Mouse (Mus musculus): ENCODE data around the gene Sdr39u1. TPM values are rescaled to one million over a fixed set of nuclear protein-coding genes. Genes with fewer than 3 reads are reported as not detected.

Sdr39u1 gene
- 16.7 TPM for polyA plus RNA-seq (2014; fragmentation: Illumina TruSeq; extraction: RNeasy Lipid Tissue Mini Kit (QIAGEN cat#74804); ENCODE audit: low read depth, low replicate concordance)

DNA sequence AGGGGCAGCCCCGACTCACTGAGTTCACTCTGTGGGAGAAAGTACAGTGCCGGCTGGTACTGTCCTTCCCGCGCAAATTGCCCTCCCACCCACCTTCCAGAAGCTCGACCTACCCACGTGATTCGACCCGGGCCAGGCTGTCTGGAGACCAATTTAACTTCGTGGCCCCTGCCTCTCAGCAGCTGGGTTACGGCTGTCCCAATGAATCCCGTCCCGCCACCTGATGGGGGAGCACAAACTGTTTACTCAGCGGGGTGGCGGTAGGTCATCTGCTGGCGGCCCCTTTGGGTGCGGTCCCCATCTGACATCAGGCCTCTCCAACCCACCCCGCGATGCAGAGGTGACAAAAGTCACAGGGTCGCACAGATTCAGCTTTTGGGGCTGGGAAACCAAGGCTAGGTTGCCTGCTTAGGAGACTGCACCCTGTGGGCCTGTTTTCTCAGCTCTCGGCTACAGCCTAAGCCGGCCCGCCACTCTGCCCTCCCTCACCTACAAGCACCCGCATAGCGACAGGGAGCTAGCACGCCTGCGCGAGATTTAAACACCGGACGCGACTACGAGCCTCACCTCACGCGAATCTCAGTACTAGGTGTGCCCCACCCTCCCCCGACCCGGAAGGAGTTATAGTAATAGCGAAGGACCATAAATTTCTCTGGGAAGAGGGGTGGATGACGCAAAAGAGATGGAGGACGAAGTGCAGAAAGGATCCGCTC lies at the start of gene Sdr39u1:
Gene Sdr39u1 (minus strand): TSS at position 593 of the 713 bp plus-strand sequence.

GRCm38 (mm10) chr14:55944575-55944974 lies 44.5 kb upstream of the Sdr39u1 start, which contains the start of gene Cma1:
Gene Cma1, minus strand, starts transcription at chr14:55944675.

GRCm38 (mm10) chr14:55884713-55885113 lies 15.4 kb downstream of the Sdr39u1 start, which contains the start of gene Khnyn:
Gene Khnyn, plus strand, starts transcription at chr14:55884947.

GRCm38 (mm10) chr14:55884166-55884565 lies 15.9 kb downstream of the Sdr39u1 start, which contains the start of gene Cbln3:
Gene Cbln3, minus strand, starts transcription at chr14:55884392.

GRCm38 (mm10) chr14:55853621-55854285 lies 46.3 kb downstream of the Sdr39u1 start, which contains the start of gene Nynrin:
Gene Nynrin, plus strand, starts transcription at chr14:55854010.

Other genes with a start within 250 kb of the Sdr39u1 start
- gene Mdp1, start 239.8 kb downstream of the Sdr39u1 start, polyA plus RNA-seq (2014; fragmentation: Illumina TruSeq; extraction: RNeasy Lipid Tissue Mini Kit (QIAGEN cat#74804); ENCODE audit: low read depth, low replicate concordance): 32.2 TPM
- gene Gmpr2, start 228.4 kb downstream of the Sdr39u1 start, polyA plus RNA-seq (2014; fragmentation: Illumina TruSeq; extraction: RNeasy Lipid Tissue Mini Kit (QIAGEN cat#74804); ENCODE audit: low read depth, low replicate concordance): 44.1 TPM
- 81.5 TPM for gene Nedd8, start 228.2 kb downstream of the Sdr39u1 start, polyA plus RNA-seq (2014; fragmentation: Illumina TruSeq; extraction: RNeasy Lipid Tissue Mini Kit (QIAGEN cat#74804); ENCODE audit: low read depth, low replicate concordance)
- gene Tinf2, start 218.5 kb downstream of the Sdr39u1 start, polyA plus RNA-seq (2014; fragmentation: Illumina TruSeq; extraction: RNeasy Lipid Tissue Mini Kit (QIAGEN cat#74804); ENCODE audit: low read depth, low replicate concordance): 10.6 TPM
- gene Tgm1, start 186.4 kb downstream of the Sdr39u1 start, polyA plus RNA-seq (2014; fragmentation: Illumina TruSeq; extraction: RNeasy Lipid Tissue Mini Kit (QIAGEN cat#74804); ENCODE audit: low read depth, low replicate concordance): not detected
- 0.47 TPM for gene Rabggta, start 178.0 kb downstream of the Sdr39u1 start, polyA plus RNA-seq (2014; fragmentation: Illumina TruSeq; extraction: RNeasy Lipid Tissue Mini Kit (QIAGEN cat#74804); ENCODE audit: low read depth, low replicate concordance)
- 15.6 TPM for gene Dhrs1, start 154.6 kb downstream of the Sdr39u1 start, polyA plus RNA-seq (2014; fragmentation: Illumina TruSeq; extraction: RNeasy Lipid Tissue Mini Kit (QIAGEN cat#74804); ENCODE audit: low read depth, low replicate concordance)
- 6.7 TPM for gene Nop9, start 154.6 kb downstream of the Sdr39u1 start, polyA plus RNA-seq (2014; fragmentation: Illumina TruSeq; extraction: RNeasy Lipid Tissue Mini Kit (QIAGEN cat#74804); ENCODE audit: low read depth, low replicate concordance)
- not detected for gene Cideb, start 141.8 kb downstream of the Sdr39u1 start, polyA plus RNA-seq (2014; fragmentation: Illumina TruSeq; extraction: RNeasy Lipid Tissue Mini Kit (QIAGEN cat#74804); ENCODE audit: low read depth, low replicate concordance)
- gene Ltb4r2, start 138.9 kb downstream of the Sdr39u1 start, polyA plus RNA-seq (2014; fragmentation: Illumina TruSeq; extraction: RNeasy Lipid Tissue Mini Kit (QIAGEN cat#74804); ENCODE audit: low read depth, low replicate concordance): not detected
- 0.41 TPM for gene Ltb4r1, start 134.3 kb downstream of the Sdr39u1 start, polyA plus RNA-seq (2014; fragmentation: Illumina TruSeq; extraction: RNeasy Lipid Tissue Mini Kit (QIAGEN cat#74804); ENCODE audit: low read depth, low replicate concordance)
- 1.1 TPM for gene Adcy4, start 116.2 kb downstream of the Sdr39u1 start, polyA plus RNA-seq (2014; fragmentation: Illumina TruSeq; extraction: RNeasy Lipid Tissue Mini Kit (QIAGEN cat#74804); ENCODE audit: low read depth, low replicate concordance)
- not detected for gene Ripk3, start 111.4 kb downstream of the Sdr39u1 start, polyA plus RNA-seq (2014; fragmentation: Illumina TruSeq; extraction: RNeasy Lipid Tissue Mini Kit (QIAGEN cat#74804); ENCODE audit: low read depth, low replicate concordance)
- gene Nfatc4, start 77.1 kb downstream of the Sdr39u1 start, polyA plus RNA-seq (2014; fragmentation: Illumina TruSeq; extraction: RNeasy Lipid Tissue Mini Kit (QIAGEN cat#74804); ENCODE audit: low read depth, low replicate concordance): 2.6 TPM
- 0.41 TPM for gene Nynrin, start 46.3 kb downstream of the Sdr39u1 start, polyA plus RNA-seq (2014; fragmentation: Illumina TruSeq; extraction: RNeasy Lipid Tissue Mini Kit (QIAGEN cat#74804); ENCODE audit: low read depth, low replicate concordance)
- not detected for gene Cbln3, start 15.9 kb downstream of the Sdr39u1 start, polyA plus RNA-seq (2014; fragmentation: Illumina TruSeq; extraction: RNeasy Lipid Tissue Mini Kit (QIAGEN cat#74804); ENCODE audit: low read depth, low replicate concordance)
- gene Khnyn, start 15.3 kb downstream of the Sdr39u1 start, polyA plus RNA-seq (2014; fragmentation: Illumina TruSeq; extraction: RNeasy Lipid Tissue Mini Kit (QIAGEN cat#74804); ENCODE audit: low read depth, low replicate concordance): 9.7 TPM
- 2.0 TPM for gene Cma1, start 44.4 kb upstream of the Sdr39u1 start, polyA plus RNA-seq (2014; fragmentation: Illumina TruSeq; extraction: RNeasy Lipid Tissue Mini Kit (QIAGEN cat#74804); ENCODE audit: low read depth, low replicate concordance)
- gene Cma2, start 50.7 kb upstream of the Sdr39u1 start, polyA plus RNA-seq (2014; fragmentation: Illumina TruSeq; extraction: RNeasy Lipid Tissue Mini Kit (QIAGEN cat#74804); ENCODE audit: low read depth, low replicate concordance): not detected
- not detected for gene Mcpt1, start 117.7 kb upstream of the Sdr39u1 start, polyA plus RNA-seq (2014; fragmentation: Illumina TruSeq; extraction: RNeasy Lipid Tissue Mini Kit (QIAGEN cat#74804); ENCODE audit: low read depth, low replicate concordance)
- gene Mcpt9, start 130.2 kb upstream of the Sdr39u1 start, polyA plus RNA-seq (2014; fragmentation: Illumina TruSeq; extraction: RNeasy Lipid Tissue Mini Kit (QIAGEN cat#74804); ENCODE audit: low read depth, low replicate concordance): not detected
- gene Mcpt2, start 141.7 kb upstream of the Sdr39u1 start, polyA plus RNA-seq (2014; fragmentation: Illumina TruSeq; extraction: RNeasy Lipid Tissue Mini Kit (QIAGEN cat#74804); ENCODE audit: low read depth, low replicate concordance): 0.58 TPM
- gene Mcpt4, start 162.0 kb upstream of the Sdr39u1 start, polyA plus RNA-seq (2014; fragmentation: Illumina TruSeq; extraction: RNeasy Lipid Tissue Mini Kit (QIAGEN cat#74804); ENCODE audit: low read depth, low replicate concordance): 3.4 TPM
- not detected for gene Mcpt8, start 185.0 kb upstream of the Sdr39u1 start, polyA plus RNA-seq (2014; fragmentation: Illumina TruSeq; extraction: RNeasy Lipid Tissue Mini Kit (QIAGEN cat#74804); ENCODE audit: low read depth, low replicate concordance)
- not detected for gene Ctsg, start 202.3 kb upstream of the Sdr39u1 start, polyA plus RNA-seq (2014; fragmentation: Illumina TruSeq; extraction: RNeasy Lipid Tissue Mini Kit (QIAGEN cat#74804); ENCODE audit: low read depth, low replicate concordance)
- not detected for gene Gzme, start 220.3 kb upstream of the Sdr39u1 start, polyA plus RNA-seq (2014; fragmentation: Illumina TruSeq; extraction: RNeasy Lipid Tissue Mini Kit (QIAGEN cat#74804); ENCODE audit: low read depth, low replicate concordance)
- not detected for gene Gzmd, start 232.3 kb upstream of the Sdr39u1 start, polyA plus RNA-seq (2014; fragmentation: Illumina TruSeq; extraction: RNeasy Lipid Tissue Mini Kit (QIAGEN cat#74804); ENCODE audit: low read depth, low replicate concordance)